In the genomic region with DNA sequence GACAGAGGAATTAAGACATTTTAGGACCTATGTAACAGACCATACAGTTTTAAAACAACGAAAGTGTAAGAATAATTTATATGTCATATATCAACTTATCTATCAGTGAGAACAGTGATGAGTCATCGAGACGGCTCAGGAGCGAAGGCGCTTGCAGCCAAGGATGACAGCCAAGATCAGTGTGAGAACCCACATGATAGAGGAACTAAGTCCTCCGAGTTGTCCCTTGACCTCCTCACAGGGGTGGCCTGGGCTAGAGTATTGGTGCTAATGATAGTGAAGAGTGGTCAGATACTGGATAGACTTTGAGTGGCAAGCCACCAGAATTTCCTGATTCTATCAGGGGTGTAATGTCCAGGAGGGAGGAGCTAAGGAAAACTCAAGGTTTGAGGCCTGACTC, we compare ENCODE assay signal across 21 mouse cellular contexts. TPM values are rescaled to one million over a fixed set of nuclear protein-coding genes. Genes with fewer than 3 reads are reported as not detected.
A peak's percentile ranks its signal among the peaks of the same experiment; 100 is the strongest.
DNase-seq lines count a peak whose midpoint lies in the region; ATAC-seq and TF ChIP-seq lines count a peak whose summit lies in the region.
"Had no signal": no experiment of that assay in that cellular context is flagged by ENCODE, and none has a peak within 500 bp of the region (broad histone marks: within the 10 kb centered on the region; RNA-seq: fewer than 3 reads in every experiment).

No protein-coding gene starts in this region.

- no peak for ATAC-seq in lung, postnatal 0 days
- ATAC-seq in granulocyte monocyte progenitor cell, adult 5-6 weeks (replicated peaks; ENCODE audit: poor library complexity, severe bottlenecking), result peak; percentile 66
- ATAC-seq in forebrain, embryonic 13.5 days, result no peak
- ATAC-seq: forebrain, postnatal 0 days; hindbrain, embryonic 16.5 days had no signal

- DNase-seq in heart, adult 11 months, result peak; percentile 87
- no peak for DNase-seq in heart, postnatal 10 days
- DNase-seq in lung, postnatal 0 days (ENCODE audit: low spot score), result peak; percentile 30
- DNase-seq in lung, postnatal 10 days, result no peak
- DNase-seq in thymus, postnatal 14 days, result no peak
- DNase-seq: adrenal gland, postnatal 25 days; B cell, adult 2 months; cerebellum, postnatal 10 days; forebrain, postnatal 0 days; gastrocnemius, postnatal 14 days; right cerebral cortex, postnatal 4 days; thymus, postnatal 25 days had no signal

- H3K4me2 ChIP-seq in lung, postnatal 0 days (replicated peaks; ENCODE audit: low read depth, low read length), result no peak overlapping the region
- no peak overlapping the region for H3K4me2 ChIP-seq in forebrain, embryonic 13.5 days
- H3K4me2 ChIP-seq: neural tube, embryonic 12.5 days had no signal

- H3K27ac ChIP-seq in lung, postnatal 0 days (ENCODE audit: low read length), result no peak overlapping the region
- H3K27ac ChIP-seq in small intestine, adult 2 months (ENCODE audit: insufficient read depth, low read depth, low read length), result peak overlapping the region; percentile 81
- H3K27ac ChIP-seq in forebrain, embryonic 13.5 days, result no peak overlapping the region
- H3K27ac ChIP-seq: heart, embryonic 10.5 days; kidney, postnatal 0 days; neural tube, embryonic 12.5 days had no signal

- no peak overlapping the region for H3K9ac ChIP-seq in lung, postnatal 0 days (replicated peaks; ENCODE audit: low read depth)
- no peak overlapping the region for H3K9ac ChIP-seq in forebrain, embryonic 13.5 days
- H3K9ac ChIP-seq: forebrain, postnatal 0 days; neural tube, embryonic 12.5 days had no signal

- H3K9me3 ChIP-seq in lung, postnatal 0 days (ENCODE audit: low read length), result no peaks in the 10 kb centered on the region
- H3K9me3 ChIP-seq in forebrain, embryonic 13.5 days (replicated peaks), result no peaks in the 10 kb centered on the region
- H3K9me3 ChIP-seq: heart, embryonic 10.5 days; neural tube, embryonic 12.5 days had no signal

- TF ChIP-seq POLR2A in small intestine, adult 2 months (IDR thresholded peaks at IDR 0.05; ENCODE audit: low read depth, low read length), result no peak

- TF ChIP-seq CTCF in lung, postnatal 0 days (IDR thresholded peaks at IDR 0.05), result no peak
- no peak for TF ChIP-seq CTCF in small intestine, adult 2 months (IDR thresholded peaks at IDR 0.05; ENCODE audit: extremely low read depth, insufficient read length, insufficient replicate concordance, low read depth, low read length)

- H3K4me1 ChIP-seq in lung, postnatal 0 days (ENCODE audit: insufficient read depth, low read depth, low read length), result no peaks in the 10 kb centered on the region
- peaks cover 24% of the 10 kb centered on the region; the same call in 1 of the 2 replicates for H3K4me1 ChIP-seq in small intestine, adult 2 months (ENCODE audit: control insufficient read depth, insufficient read depth, insufficient read length, low read length)
- H3K4me1 ChIP-seq in forebrain, embryonic 13.5 days, result no peaks in the 10 kb centered on the region; the same call in 1 of the 2 replicates

- H3K4me3 ChIP-seq in lung, postnatal 0 days (ENCODE audit: low read depth, low read length), result no peak overlapping the region
- H3K4me3 ChIP-seq in small intestine, adult 2 months (ENCODE audit: low read depth, low read length), result no peak overlapping the region
- no peak overlapping the region for H3K4me3 ChIP-seq in forebrain, embryonic 13.5 days
- H3K4me3 ChIP-seq: erythroblast, embryonic 14.5 days; heart, embryonic 10.5 days; neural tube, embryonic 12.5 days had no signal

- intact Hi-C loops in heart, postnatal 10 days (cut with DNase I), result no loop called here

- H3K36me3 ChIP-seq in lung, postnatal 0 days (ENCODE audit: insufficient read depth, low read length), result no peaks in the 10 kb centered on the region
- peaks cover 15% of the 10 kb centered on the region for H3K36me3 ChIP-seq in small intestine, adult 2 months (ENCODE audit: control insufficient read depth, insufficient read depth, low read length)
- H3K36me3 ChIP-seq in forebrain, embryonic 13.5 days (ENCODE audit: poor library complexity, severe bottlenecking), result no peaks in the 10 kb centered on the region
- H3K36me3 ChIP-seq: neural tube, embryonic 12.5 days had no signal

- no peaks in the 10 kb centered on the region for H3K27me3 ChIP-seq in lung, postnatal 0 days (replicated peaks; ENCODE audit: insufficient read depth, low read length)
- no peaks in the 10 kb centered on the region for H3K27me3 ChIP-seq in small intestine, adult 2 months (ENCODE audit: control insufficient read depth, insufficient read depth, low read length)
- no peaks in the 10 kb centered on the region for H3K27me3 ChIP-seq in forebrain, embryonic 13.5 days
- H3K27me3 ChIP-seq: neural tube, embryonic 12.5 days had no signal

- 59% methylated on average over 6 of the region's 6 CpGs for WGBS in lung, postnatal 0 days
- 27% methylated on average over 6 of the region's 6 CpGs for WGBS in small intestine, adult 2 months
- 91% methylated on average over 6 of the region's 6 CpGs for WGBS in forebrain, embryonic 13.5 days

- TF ChIP-seq EP300 in lung, postnatal 0 days (IDR thresholded peaks at IDR 0.05), result no peak

RNA-seq across cellular contexts. Expression of a gene that starts 48.5 kb away (rescaled TPM):
- 1 to 10 TPM; 1.7 to 1.9 TPM for total RNA-seq in heart, postnatal 10 days (2021)
- polyA plus RNA-seq in lung, postnatal 0 days (2015; fragmentation: Nextera tagmentation; extraction: Ambion mirVana), result 0.46 and 0.69 TPM in 2 replicates
- not detected in 2 replicates for total RNA-seq in granulocyte monocyte progenitor cell, adult 5-6 weeks (2014; fragmentation: Nextera tagmentation)
- total RNA-seq in granulocyte monocyte progenitor cell, adult 5-6 weeks (2017), result 0.13 TPM in 1 of 2 replicates, not detected in the other
- 0.05 TPM in 1 of 2 replicates, not detected in the other for polyA plus RNA-seq in small intestine, adult 2 months (2012; rRNA removed)
- polyA plus RNA-seq in forebrain, embryonic 13.5 days (2015; fragmentation: Nextera tagmentation; extraction: Ambion mirVana), result not detected in 2 replicates
- polyA plus RNA-seq: erythroblast, embryonic 14.5 days; neural tube, embryonic 12.5 days; stomach, embryonic 14.5 days had no signal

Comparison
In these comparisons a context has a peak if more than half of its experiments do, and no peak if none do; other contexts are left out.
1. DNase-seq: peak in heart, adult 11 months (single experiment) and lung, postnatal 0 days (single experiment); none in heart, postnatal 10 days (0 of 2), lung, postnatal 10 days (single experiment) and thymus, postnatal 14 days (single experiment).